Mouse (Mus musculus) heart, adult 9 months (tissue): ENCODE results near the gene Lmcd1.
"Not testable (repeated sequence)": the region's sequence is repeated elsewhere in the genome, so short reads cannot be mapped to it uniquely, and the experiment has no call there.

Experiments
- DNase-seq, 2 experiments: peaks; one replicate each; pipeline ENCODE4 v3.0.0; 2022; ENCODE audit warnings: low spot score in 2 of 2

Lmcd1 gene

GRCm38 (mm10) chr6:112273501-112274205 lies at the start of gene Lmcd1:
Lmcd1 (plus strand) TSS chr6:112273758.
- DNase-seq: peak; percentile 95 to 96

DNA sequence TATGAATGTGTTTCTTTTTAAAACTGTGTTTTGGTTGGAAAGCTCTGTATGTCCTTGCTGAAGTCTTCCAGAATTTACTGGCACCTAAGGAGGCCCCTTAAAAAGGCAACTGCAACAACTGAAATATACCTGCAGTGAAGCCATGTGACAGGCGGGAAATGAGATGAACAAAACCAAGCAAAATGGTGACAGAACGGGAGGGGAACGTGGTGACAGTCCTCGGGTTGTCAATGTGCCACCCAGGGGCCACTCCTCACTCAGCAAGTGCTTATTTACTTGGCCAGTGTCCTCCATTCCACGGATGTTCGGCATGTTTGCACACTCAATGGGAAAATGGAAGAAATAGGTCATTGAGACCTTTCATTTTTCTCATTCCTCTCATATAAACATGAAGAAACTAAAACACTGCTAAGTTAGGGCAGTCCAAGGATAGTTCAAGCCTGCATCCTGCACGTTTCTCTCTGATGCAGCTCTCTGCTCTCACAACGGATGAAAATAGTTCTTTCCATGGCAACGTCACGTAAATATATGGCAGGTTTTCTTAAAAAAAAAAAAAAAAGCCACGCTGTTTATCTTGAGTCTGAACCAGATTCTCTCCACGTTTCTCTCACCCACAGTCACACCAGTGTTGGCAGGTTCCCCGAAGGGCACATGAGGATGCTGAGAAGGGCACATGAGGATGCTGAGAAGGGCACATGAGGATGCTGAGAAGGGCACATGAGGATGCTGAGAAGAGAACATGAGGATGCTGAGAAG lies 49.5 kb upstream of the Lmcd1 start:
- DNase-seq: no peak

DNA sequence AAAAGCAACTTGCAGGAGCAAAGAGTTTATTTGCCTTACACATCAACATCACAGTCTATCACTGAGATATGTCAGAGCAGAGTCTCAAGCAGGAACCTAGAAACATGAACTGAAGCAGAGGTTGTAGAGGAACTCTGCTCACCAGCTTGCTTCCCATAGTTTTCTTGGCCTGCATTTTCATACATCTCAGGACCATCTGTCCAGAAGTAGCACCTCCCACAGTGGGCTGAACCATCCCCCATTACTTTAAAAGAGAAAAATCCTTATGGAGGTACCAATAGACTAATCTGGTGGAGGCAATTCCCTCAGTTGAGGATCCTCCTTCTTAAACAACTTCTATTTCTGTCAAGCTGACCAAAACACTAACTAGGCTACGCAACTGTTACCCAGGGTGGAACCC lies 36.8 kb upstream of the Lmcd1 start:
- DNase-seq: no peak

DNA sequence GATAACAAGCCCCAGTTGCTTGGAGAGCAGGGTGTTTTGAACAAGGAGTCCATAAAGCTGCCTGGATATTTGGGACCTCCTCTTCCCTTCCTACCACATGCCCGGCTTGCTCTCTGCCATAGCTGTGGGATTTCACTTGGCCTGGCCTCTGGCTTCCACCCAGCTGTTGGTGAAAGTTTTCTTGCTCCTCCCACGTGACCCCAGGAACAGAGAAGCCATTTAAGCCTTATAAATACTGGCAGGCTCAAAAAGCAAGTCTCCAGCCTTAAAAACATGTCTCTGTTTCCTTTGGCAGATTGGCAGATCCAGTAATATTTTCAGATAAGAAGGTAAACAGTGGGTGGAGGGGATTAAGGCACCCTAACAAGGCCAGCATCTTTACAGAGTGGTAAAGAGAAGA lies 31.3 kb upstream of the Lmcd1 start:
- peak in 1 of 2 experiments; percentile 8 for DNase-seq

- DNase-seq: peak; percentile 61 to 77
Observed at GRCm38 (mm10) chr6:112245639-112246038, 27.9 kb upstream of the Lmcd1 start.

DNA sequence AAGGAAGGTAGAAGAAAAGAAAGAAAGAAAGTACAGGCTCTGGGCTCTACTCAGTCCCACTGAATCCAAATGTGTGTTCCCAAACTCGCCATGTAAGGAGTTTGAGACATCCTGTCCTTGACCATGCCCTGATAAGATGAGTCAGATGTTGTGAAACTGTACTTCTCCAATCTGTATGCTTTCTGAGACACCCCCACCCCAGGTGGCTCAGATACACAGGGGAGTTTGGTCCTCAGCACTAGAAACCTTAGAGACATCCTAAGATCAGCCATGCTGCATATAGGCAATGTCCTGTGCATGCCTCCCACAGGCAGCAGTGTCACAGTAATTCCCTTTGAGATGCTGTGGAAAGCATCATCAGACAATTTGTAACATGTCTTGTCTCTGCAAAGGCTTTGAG lies 26.9 kb upstream of the Lmcd1 start:
- DNase-seq: no peak

DNA sequence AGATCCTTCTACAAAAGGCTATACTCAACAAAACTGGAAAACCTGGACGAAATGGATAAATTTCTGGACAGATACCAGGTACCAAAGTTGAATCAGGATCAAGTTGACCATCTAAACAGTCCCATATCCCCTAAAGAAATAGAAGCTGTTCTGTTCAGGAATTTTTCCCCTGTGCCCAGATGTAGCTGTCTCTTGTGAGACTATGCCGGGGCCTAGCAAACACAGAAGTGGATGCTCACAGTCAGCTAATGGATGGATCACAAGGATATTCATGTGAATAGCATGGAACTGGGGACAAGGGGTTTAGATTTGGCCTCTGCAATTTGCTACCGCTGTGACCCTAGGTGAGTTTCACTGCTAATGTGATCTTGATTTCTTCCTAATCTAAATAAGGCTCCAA lies 19.6 kb upstream of the Lmcd1 start:
- not testable (repeated sequence) for DNase-seq

GRCm38 (mm10) chr6:112254967-112255366 lies 18.6 kb upstream of the Lmcd1 start:
- no peak for DNase-seq

GRCm38 (mm10) chr6:112255388-112256225 lies 18.0 kb upstream of the Lmcd1 start:
- no peak for DNase-seq

- no peak for DNase-seq
Observed at GRCm38 (mm10) chr6:112256599-112256998, 17.0 kb upstream of the Lmcd1 start.

GRCm38 (mm10) chr6:112261089-112261488 lies 12.5 kb upstream of the Lmcd1 start:
- no peak for DNase-seq

- no peak for DNase-seq
Observed at GRCm38 (mm10) chr6:112264321-112264720, 9.2 kb upstream of the Lmcd1 start.

DNA sequence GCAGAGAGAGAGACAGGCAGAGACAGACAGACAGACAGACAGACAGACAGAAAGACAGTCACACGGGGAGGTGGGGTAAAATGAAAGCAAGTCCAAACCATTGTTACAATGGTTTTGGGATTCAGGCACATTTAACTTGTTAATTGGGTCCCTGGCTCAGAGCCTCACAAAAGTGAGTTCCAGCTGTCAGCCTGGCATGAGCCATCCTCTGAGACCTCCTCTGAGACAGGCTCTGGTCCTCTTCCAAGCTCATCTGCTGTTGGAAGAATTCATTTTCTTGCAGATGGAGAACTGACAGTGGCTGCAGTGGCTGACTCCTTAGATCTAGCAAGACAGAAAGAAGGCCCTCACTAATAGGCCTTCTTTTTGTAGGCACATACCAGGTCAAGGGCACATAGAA lies 6.9 kb upstream of the Lmcd1 start:
- no peak for DNase-seq

- DNase-seq: no peak
Observed at GRCm38 (mm10) chr6:112267661-112268357, 5.7 kb upstream of the Lmcd1 start.

- peak; percentile 86 for DNase-seq
Observed at GRCm38 (mm10) chr6:112274261-112275055, 900 bp downstream of the Lmcd1 start.

DNA sequence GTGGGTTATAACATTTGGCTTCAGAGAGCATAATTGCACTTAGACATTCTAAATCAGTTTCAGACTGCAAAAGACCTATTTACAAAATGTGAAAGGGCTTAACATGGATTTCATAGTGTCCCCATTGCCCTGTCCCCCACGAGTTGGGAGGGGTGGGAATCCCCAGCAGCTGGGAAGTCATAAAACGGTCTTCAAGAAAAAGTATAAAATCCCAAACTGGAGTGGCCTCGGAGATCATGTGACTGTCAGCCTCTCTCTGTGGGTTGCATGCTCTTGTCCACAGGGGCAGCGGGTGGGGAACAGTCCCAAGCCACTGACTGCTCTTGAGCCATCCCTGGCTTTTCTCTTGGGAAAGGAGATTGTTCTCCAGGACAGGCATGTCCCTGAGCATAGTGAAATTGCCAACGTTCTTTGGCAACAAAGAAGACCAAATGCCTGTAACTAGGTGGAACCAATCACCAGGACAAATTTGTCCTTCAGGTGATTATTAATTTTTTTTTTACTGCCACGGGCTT lies 2.2 kb downstream of the Lmcd1 start:
- DNase-seq: no peak

- DNase-seq: no peak
Observed at GRCm38 (mm10) chr6:112278805-112279204, 5.2 kb downstream of the Lmcd1 start.

DNA sequence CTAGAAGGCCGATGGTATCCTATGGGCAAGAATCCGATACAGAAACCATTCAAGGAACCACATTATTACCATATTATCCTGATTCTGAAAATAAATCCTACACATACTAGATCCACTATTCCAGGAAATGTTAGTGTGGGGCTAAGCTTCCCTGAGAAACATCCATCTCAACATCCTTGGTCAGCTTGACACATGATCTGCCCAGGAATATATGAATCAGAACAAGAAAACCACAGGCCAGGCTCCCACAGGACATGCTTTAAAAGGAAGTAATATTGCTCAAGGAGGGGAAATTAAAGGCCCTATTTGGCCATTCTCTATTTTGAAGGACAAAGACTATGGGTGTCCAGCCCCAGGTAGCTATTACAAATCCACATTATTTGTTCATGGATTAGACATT lies 6.6 kb downstream of the Lmcd1 start:
- no peak for DNase-seq

DNA sequence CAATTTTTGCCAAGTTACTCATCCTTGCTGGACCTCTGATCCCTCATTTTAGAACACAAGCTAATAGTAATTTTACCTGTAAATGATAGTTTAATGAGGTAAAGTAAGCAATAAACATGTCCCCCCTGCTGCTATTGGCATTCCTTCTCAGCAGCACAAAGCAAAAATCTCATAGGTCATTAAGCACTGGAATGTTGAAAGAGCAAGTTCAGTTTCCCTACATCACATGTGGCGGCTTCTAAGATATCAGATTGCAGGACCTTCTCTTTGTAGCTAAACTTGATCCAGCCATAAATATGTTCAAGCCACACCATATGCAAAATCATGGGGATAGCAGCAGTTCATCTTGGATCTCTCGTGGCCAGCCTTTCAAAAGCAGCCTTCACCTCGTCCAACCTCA lies 7.4 kb downstream of the Lmcd1 start:
- no peak for DNase-seq

DNA sequence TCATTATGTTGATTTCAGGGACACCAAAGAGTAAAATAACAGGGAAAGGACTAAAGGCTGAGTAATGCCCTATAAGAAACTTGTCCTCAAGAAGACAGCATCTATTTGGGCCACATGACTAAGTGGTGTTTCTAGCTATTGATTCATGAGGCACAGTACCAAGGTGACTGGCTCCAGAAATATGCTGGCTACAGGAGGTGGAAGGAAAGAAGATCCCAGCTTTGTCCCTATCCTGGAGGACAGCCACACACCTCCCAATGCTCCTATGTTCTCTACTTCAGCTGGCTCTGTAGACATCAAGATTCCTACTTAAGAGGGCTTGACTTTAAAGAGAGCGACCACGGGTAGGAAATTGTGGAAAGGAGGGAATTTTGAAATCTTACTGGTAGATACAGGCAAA lies 8.4 kb downstream of the Lmcd1 start:
- no peak for DNase-seq

- DNase-seq: no peak
Observed at GRCm38 (mm10) chr6:112284087-112284486, 10.5 kb downstream of the Lmcd1 start.
